Mouse (Mus musculus) urinary bladder, postnatal 4 days (tissue): ENCODE data around the gene Irgm2.

Experiments
- DNase-seq, 2 experiments: peaks; one replicate each; pipeline ENCODE4 v3.0.0; 2021 to 2022; ENCODE audit warnings: low spot score in 2 of 2

The Irgm2 gene

DNA sequence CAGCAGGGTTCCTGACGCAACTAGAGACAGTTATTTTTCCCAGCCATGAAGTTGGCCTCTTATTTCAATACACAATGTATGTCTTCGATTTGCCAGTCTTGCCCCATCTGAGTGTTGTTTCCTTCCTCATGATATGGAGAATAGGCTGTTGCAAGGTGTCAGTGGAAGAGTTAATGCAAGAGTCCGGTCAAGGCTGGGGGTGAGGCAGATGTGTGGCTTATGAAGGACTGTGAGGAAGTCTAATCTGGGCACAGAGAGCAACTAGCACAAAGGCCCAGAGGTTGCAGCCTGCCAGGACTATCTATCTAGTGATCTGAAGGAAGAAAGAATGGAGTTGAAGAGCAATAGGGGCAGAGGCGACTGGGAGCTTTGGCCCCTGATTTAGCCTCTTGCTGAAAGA lies 60.7 kb downstream of the Irgm2 start:
- no peak for DNase-seq

DNA sequence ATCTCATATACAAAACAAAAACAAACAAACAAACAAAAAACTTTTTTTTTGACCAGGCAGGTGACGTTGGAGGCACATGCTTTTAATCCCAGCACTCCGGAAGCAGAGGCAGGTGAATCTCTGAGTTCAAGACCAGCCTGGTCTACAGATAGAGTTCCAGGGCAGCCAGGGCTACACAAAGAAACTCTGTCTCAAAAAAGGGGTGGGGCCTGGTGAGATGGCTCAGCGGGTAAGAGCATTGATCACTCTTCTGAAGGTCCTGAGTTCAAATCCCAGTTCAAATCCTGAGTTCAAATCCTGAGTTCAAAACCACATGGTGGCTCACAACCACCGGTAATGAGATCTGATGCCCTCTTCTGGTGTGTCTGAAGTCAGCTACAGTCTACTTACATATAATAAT lies 62.4 kb downstream of the Irgm2 start:
- no peak for DNase-seq

GRCm38 (mm10) chr11:58262336-58262735 lies 62.9 kb downstream of the Irgm2 start:
- no peak for DNase-seq

GRCm38 (mm10) chr11:58263516-58263915 lies 64.1 kb downstream of the Irgm2 start:
- DNase-seq: no peak

- DNase-seq: no peak
Measured at GRCm38 (mm10) chr11:58264546-58264945, 65.1 kb downstream of the Irgm2 start.

- DNase-seq: no peak
Measured at GRCm38 (mm10) chr11:58268285-58268684, 68.9 kb downstream of the Irgm2 start.
